Mouse (Mus musculus): ENCODE results near the gene Pelo.

Gene Pelo

GRCm38 (mm10) chr13:115096965-115097364, 7.0 kb upstream of the Pelo start:
- DNase-seq (ENCODE audit: low spot score in 2 of 2) = no peak

- no peak for DNase-seq (ENCODE audit: low spot score in 2 of 2)
These were observed 6.2 kb upstream of the Pelo start for GRCm38 (mm10) chr13:115096216-115096615.

- DNase-seq (ENCODE audit: low spot score in 2 of 2) = no peak
These were observed 5.4 kb upstream of the Pelo start for GRCm38 (mm10) chr13:115095392-115095791.

- no peak for DNase-seq (ENCODE audit: low spot score in 2 of 2)
These were observed 1.5 kb upstream of the Pelo start for GRCm38 (mm10) chr13:115091511-115091910.

- DNase-seq (ENCODE audit: low spot score in 2 of 2) = no peak
These were observed 1.0 kb upstream of the Pelo start for GRCm38 (mm10) chr13:115090977-115091445.

GRCm38 (mm10) chr13:115089395-115090025, 476 bp downstream of the Pelo start:
- DNase-seq (ENCODE audit: low spot score in 2 of 2) = no peak

DNA sequence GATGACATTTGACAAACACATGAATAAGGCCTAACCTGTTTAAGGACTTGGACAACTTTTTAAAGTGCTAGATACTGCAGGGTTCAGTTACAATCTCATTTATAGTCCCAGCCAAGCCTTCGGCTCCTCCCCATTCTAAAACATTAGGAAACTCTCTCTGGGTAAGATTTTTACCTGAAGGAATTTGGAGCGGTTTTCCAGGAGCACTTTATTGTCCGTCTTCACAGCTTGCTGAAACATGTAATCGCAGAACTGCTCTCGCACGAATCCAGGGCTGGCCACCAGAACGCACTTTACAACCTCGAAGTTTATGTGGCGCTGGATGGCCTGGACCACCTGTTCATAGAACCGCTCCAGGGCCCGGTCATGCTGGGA, 979 bp downstream of the Pelo start:
- no peak for DNase-seq (ENCODE audit: low spot score in 2 of 2)

DNA sequence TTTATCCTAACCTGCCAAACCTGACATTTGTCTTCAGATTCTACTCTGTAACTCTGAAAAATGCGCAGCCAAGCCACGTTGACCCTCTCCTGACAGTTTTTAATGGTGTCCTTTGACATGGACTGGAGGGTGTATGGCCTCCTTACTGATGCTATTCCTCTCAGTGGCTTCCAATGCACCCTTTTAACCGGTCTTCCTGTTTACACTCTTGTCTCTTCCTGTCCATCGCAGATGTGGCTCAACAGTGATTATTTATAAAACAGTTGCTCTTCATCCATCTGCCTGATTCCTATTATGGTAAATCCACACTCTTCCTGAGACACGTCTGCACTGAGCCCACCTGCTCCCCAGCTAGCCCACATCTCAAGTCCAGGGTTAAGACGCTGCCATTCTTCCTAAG, 4.0 kb downstream of the Pelo start:
- no peak for DNase-seq (ENCODE audit: low spot score in 2 of 2)

DNA sequence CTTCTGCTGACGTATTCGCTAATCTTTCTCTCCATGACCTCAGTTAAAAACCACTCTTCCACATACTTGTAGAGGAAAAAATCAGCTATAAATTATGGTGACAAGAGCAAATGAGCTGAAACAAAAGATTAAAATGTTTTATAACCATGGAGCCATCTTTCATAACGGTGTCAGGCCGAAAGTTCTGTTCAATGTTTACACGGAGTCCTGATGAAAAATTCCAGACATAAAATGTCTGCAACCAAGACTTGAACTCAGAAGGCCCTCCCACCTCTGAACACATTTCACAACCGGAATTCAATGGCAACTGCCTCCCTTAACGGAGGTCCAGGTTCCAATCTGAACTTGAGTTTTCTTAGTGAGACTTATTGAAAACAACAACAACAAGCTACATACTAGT, 7.6 kb downstream of the Pelo start:
- no peak for DNase-seq (ENCODE audit: low spot score in 2 of 2)

GRCm38 (mm10) chr13:115079996-115080585, 9.9 kb downstream of the Pelo start:
- DNase-seq (ENCODE audit: low spot score in 2 of 2) = no peak

DNA sequence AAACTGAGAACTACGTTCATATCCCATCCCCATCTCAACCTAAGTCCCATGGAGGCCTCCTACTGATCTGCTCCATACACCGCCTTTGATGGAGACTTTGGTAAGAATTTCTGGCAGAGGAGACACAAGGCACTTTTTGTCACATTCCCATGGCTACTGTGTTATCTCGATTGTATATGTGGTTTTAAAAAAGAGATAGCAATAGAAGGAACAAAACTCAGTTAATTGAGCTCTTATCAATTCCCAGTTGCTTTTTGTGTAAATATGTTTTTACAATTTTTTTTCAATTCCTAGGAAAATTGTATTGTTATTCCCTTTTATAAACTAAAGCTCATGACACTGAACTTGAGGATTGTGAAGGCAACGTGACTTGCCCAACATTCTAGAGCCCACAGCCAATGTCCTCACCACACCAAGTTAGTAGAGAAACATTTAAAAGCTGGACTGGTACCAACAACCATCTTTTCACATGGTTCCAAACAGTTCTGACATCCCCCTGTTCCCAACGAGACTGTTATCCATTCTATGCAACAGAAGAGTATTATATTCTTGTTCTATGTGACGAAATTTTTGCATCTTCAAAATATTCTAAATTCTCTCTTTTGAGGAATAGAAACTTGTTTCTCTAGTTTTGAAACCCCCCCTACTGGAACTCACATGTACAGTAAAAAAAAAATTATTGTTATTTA, 10.8 kb downstream of the Pelo start:
- DNase-seq (ENCODE audit: low spot score in 2 of 2) = no peak

GRCm38 (mm10) chr13:115077346-115078134, 12.4 kb downstream of the Pelo start:
- no peak for DNase-seq (ENCODE audit: low spot score in 2 of 2)

GRCm38 (mm10) chr13:115072386-115072785, 17.6 kb downstream of the Pelo start:
- DNase-seq (ENCODE audit: low spot score in 2 of 2) = no peak

DNA sequence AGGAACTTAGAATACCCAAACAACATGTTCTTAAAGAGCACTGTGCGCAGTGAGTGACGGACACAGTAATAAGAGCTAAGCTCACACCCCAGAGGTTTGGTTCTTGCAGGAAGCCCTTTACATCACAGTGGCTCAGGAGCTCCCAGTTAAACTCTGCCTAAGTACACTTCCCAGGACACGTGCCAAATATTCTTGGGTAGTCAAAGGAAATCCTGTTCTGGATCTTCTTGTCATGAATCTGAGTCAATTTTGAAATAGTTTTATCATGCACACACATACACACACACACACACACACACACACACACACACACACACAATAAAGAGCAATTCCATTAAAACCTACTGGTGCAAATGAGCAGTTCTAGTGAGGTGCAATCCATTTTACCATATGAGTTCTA, 18.6 kb downstream of the Pelo start:
- no peak for DNase-seq (ENCODE audit: low spot score in 2 of 2)

- no peak for DNase-seq (ENCODE audit: low spot score in 2 of 2)
These were observed 22.0 kb downstream of the Pelo start for GRCm38 (mm10) chr13:115067968-115068330.

DNA sequence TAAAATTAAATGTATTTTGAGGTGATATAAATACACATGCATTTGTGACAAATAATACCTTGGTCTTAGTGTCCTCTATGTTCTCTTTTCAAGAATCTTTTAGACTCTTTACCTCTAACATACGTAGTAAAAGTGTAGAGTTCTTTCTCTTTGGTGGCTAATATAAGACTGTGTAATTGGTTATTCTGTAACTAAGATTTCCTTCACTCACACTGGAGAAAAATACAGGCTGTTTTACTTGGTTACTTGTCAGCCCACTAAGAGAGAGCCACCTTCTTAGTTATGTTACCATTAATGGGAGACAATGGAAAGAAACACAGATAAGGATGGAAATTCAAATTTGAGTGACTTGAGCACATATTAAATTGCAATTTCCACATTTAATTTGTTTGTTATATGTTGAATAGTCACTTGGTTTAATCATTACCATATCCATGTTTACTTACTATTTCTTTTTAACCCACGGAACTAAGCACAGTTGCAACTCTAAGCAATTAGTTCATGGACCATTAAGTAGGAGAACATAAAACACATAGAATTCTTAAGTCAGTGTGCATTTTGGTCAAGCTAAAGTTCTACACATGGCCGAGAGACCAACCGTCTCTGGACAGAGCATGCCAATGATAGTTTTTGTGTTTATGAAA, 22.5 kb downstream of the Pelo start:
- DNase-seq (ENCODE audit: low spot score in 2 of 2) = no peak

GRCm38 (mm10) chr13:115057555-115057954, 32.4 kb downstream of the Pelo start:
- DNase-seq (ENCODE audit: low spot score in 2 of 2) = no peak

DNA sequence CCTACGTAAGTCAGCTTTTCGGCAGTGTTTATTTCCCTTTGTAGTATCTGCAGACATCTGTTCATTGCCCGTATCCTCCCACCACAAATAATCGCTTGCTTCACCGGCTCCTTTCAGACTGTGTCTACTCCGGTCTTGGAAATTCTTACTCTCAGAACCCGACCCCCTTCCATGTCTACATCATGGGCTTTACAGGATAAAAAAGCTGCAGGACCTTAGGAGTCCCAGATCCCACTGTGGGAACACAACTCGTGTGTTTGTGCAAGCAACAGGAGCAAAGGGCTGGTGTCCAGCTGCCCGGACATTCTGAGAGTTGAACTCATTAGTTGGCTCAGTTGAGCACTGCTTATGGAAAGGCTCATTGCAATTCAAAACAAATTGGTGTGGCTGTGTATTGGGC, 35.2 kb downstream of the Pelo start:
- DNase-seq (ENCODE audit: low spot score in 2 of 2) = no peak

GRCm38 (mm10) chr13:115052568-115052967, 37.4 kb downstream of the Pelo start:
- DNase-seq (ENCODE audit: low spot score in 2 of 2) = no peak

DNA sequence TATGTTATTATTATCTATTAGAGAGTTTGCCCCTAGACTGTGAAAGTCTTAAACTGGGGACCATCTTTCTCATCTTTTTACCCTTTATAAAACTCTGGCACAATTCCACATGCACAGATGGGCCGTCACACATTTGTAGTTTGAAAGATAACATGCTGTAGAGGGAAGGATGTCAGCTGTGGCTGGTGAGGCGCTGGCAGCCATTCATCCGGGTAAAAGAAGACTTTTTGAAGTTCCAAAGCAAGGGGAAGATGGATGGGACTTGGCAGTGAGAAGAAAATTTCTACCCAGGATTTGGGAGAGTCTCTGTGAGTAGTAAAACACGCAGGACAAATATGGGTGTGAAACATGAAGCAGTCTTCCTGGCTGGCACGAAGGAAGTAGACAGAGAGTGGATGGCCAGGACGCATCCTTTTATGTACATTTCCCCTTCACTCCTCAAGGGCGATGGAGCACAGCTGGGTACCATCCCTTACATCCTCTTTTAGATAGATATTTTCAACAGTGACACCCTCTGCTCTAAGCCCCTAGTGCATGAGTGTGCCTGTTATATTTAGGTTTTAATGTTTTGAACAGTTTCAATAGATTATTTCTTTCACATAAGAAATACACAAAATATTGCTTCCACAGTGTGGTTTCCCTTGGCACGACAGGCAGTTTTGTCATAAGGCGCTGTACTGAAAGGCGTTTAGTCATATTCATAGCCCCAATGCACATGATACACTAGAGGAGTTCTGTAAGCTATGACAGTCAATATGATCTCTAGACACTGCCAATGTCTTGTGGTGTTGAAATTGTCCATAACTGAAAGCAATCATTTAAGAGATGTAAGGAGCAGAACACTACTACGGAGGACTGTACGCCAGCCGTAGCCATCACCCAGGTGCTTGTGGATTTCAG, 39.1 kb downstream of the Pelo start:
- DNase-seq (ENCODE audit: low spot score in 2 of 2) = no peak

DNA sequence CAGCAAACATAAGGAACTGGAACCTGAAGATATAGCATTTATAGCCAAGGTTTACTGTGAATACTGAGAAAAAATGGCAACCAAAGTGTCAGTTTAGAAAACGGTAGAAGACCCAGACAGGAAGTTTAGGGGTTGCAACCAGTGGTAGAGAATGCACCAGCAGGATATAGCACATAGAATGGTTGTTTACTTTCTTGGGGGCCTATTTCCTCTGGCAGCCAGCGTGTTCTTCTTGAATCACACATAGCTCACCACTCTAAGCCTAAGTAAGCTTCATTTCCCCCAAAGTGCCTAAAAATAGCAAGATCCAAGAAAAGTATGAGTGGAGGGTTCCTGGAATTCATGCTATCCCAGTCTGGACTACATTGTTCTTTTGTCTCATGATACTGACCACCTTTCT, 47.3 kb downstream of the Pelo start:
- DNase-seq (ENCODE audit: low spot score in 2 of 2) = no peak
